Mouse (Mus musculus): Measurements from ENCODE around the gene Ncoa3. TPM values are rescaled to one million over a fixed set of nuclear protein-coding genes. Genes with fewer than 3 reads are reported as not detected.

Ncoa3 gene
- polyA plus RNA-seq, 1 experiment = 10.8 TPM

DNA sequence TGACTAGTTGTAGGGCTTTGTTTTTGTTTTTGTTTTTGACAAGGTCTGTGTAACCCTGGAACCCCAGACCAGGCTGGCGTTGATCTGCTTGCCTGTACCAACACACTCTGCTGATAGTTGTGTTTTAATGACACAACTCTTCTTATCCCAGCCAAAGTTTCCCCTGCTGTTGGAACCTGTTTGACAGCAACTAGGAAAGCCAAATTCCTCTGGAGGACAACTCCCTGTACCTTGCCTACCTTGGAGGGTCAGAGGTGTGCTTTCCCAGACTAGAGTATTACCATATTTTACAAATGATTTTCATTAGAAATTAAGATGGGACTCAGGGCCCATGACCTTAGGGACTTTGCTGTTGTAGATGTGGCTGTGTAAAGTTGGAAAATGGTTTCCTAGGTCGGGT lies 9.3 kb downstream of the Ncoa3 start:
- no peak overlapping the region for H3K4me3 ChIP-seq (ENCODE audit: control insufficient read depth, low read depth, low read length)
- no peaks in the 10 kb centered on the region; the same call in 1 of the 2 replicates for H3K4me1 ChIP-seq (ENCODE audit: control insufficient read depth, insufficient read depth, low read length)
- no peak for TF ChIP-seq CTCF (IDR thresholded peaks at IDR 0.05; ENCODE audit: control insufficient read depth, insufficient read depth, insufficient replicate concordance, low read depth, low read length)
- no peak for TF ChIP-seq POLR2A (IDR thresholded peaks at IDR 0.05; ENCODE audit: control insufficient read depth, low read depth, low read length)
- H3K27ac ChIP-seq (ENCODE audit: control insufficient read depth, insufficient read depth, low read depth, low read length) = no peak overlapping the region
- H3K27me3 ChIP-seq (ENCODE audit: control insufficient read depth, insufficient read depth, low read length) = no peaks in the 10 kb centered on the region
- H3K36me3 ChIP-seq (ENCODE audit: control insufficient read depth, insufficient read depth, low read length) = no peaks in the 10 kb centered on the region

DNA sequence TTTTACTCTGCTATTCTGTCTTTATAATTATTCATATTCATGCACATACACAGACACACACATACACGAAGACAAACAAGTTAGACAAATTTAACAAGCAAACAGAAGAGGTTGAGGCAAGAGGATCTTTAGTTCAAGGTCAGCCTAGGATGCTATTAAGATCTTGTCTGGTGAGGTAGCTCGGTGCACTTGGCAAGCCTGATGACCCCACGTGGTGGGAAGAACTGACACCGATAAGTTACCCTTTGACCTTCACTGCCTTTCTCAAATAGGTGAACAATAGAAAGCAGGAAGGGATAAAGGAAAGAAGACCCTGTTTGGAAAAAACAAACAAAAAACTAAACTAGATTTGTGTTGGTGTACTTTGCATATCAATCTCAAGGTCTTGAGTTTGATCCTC lies 10.0 kb downstream of the Ncoa3 start:
- TF ChIP-seq POLR2A (IDR thresholded peaks at IDR 0.05; ENCODE audit: control insufficient read depth, low read depth, low read length) = no peak
- TF ChIP-seq CTCF (IDR thresholded peaks at IDR 0.05; ENCODE audit: control insufficient read depth, insufficient read depth, insufficient replicate concordance, low read depth, low read length) = no peak
- Histone ChIP-seq H3K27me3 (ENCODE audit: control insufficient read depth, insufficient read depth, low read length) (no peaks in the 10 kb centered on the region), H3K27ac (ENCODE audit: control insufficient read depth, insufficient read depth, low read depth, low read length) (no peak overlapping the region), H3K4me1 (ENCODE audit: control insufficient read depth, insufficient read depth, low read length) (no peaks in the 10 kb centered on the region; the same call in 1 of the 2 replicates), H3K4me3 (ENCODE audit: control insufficient read depth, low read depth, low read length) (no peak overlapping the region), H3K36me3 (ENCODE audit: control insufficient read depth, insufficient read depth, low read length) (no peaks in the 10 kb centered on the region)

DNA sequence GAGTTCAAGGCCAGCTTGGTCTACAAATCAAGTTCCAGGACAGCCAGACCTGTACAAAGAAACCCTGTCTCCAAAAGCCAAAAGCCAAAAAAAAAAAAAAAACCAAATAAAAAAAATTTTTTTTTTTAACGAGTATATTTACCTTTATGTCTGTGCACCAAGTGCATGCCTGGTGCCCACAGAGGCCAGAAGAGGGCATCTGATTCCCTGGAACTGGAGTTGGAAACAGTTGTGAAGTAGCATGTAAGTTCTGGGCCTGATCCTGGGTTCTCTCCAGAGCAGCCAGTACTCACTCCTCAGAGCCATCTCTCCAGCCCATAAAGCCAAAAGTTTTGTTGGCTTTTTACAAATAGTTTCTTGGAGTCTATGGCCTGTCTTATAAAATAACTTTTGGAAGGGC lies 10.6 kb downstream of the Ncoa3 start:
- no peak overlapping the region for H3K4me3 ChIP-seq (ENCODE audit: control insufficient read depth, low read depth, low read length)
- no peaks in the 10 kb centered on the region for H3K36me3 ChIP-seq (ENCODE audit: control insufficient read depth, insufficient read depth, low read length)
- H3K27ac ChIP-seq (ENCODE audit: control insufficient read depth, insufficient read depth, low read depth, low read length) = no peak overlapping the region
- TF ChIP-seq CTCF (IDR thresholded peaks at IDR 0.05; ENCODE audit: control insufficient read depth, insufficient read depth, insufficient replicate concordance, low read depth, low read length) (no peak), POLR2A (IDR thresholded peaks at IDR 0.05; ENCODE audit: control insufficient read depth, low read depth, low read length) (no peak)
- H3K27me3 ChIP-seq (ENCODE audit: control insufficient read depth, insufficient read depth, low read length) = no peaks in the 10 kb centered on the region
- no peaks in the 10 kb centered on the region; the same call in 1 of the 2 replicates for H3K4me1 ChIP-seq (ENCODE audit: control insufficient read depth, insufficient read depth, low read length)

DNA sequence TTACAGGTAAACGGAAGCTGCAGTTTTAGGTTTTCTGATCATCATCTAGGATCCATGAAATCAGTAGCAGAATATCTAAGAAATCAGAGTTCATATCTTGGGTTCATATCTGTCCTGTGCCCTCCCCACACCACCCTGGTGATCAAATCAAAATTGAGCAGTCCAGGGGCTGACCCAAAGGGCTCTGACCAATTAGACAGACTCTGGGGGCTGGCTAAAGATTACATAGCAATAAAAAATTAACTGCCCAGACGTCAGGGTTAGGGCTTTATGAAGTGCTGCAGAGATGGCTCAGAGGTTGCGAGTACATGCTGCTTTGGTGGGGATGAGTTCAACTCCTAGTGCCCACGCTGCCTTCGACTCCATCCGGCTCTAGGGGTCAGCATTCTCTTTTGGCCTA lies 14.6 kb downstream of the Ncoa3 start:
- H3K27ac ChIP-seq (ENCODE audit: control insufficient read depth, insufficient read depth, low read depth, low read length) = no peak overlapping the region
- TF ChIP-seq POLR2A (IDR thresholded peaks at IDR 0.05; ENCODE audit: control insufficient read depth, low read depth, low read length) = no peak
- TF ChIP-seq CTCF (IDR thresholded peaks at IDR 0.05; ENCODE audit: control insufficient read depth, insufficient read depth, insufficient replicate concordance, low read depth, low read length) = no peak
- H3K4me3 ChIP-seq (ENCODE audit: control insufficient read depth, low read depth, low read length) = no peak overlapping the region
- no peaks in the 10 kb centered on the region for H3K36me3 ChIP-seq (ENCODE audit: control insufficient read depth, insufficient read depth, low read length)
- no peaks in the 10 kb centered on the region for H3K4me1 ChIP-seq (ENCODE audit: control insufficient read depth, insufficient read depth, low read length)
- H3K27me3 ChIP-seq (ENCODE audit: control insufficient read depth, insufficient read depth, low read length) = no peaks in the 10 kb centered on the region

DNA sequence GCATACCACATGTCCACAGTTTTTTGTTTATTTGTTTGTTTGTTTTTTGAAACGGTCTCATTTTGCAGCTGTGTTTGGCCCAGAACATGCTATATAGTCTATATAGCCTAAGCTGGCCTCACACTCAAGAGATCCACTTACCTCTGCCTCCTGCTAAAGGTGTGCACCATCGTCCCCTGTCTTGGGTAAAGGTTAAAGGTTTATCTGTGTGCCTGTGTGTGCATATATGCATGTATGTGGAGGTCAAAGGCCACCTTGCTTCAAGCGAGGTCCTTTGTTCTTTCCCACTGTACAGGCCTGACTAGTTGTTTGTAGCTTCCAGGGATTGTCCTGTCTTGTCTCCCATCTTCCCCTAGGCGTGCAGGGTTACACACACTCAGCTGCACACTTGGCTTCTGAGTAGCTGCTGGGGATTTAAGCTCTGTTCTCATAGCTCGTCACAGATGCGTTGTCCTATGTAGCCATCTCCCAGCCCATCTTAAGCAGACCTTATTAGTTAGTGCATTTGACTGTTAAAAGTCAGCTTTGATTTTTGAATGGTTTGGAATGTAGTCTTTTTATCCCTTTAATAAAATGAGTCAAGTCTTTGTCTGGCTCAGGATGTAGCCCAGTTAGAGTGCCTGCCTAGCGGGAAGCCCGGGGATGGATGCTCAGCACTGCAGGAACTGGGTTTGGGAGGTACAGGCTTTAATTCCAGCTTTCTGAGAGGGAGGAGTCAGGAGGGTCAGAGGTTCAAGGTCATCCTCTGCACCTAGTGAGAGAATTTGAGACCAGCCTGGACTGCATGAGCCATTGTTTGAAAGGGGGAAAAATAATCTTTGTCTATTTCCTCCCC lies 16.3 kb downstream of the Ncoa3 start:
- Histone ChIP-seq H3K4me3 (ENCODE audit: control insufficient read depth, low read depth, low read length) (no peak overlapping the region), H3K4me1 (ENCODE audit: control insufficient read depth, insufficient read depth, low read length) (no peaks in the 10 kb centered on the region), H3K27ac (ENCODE audit: control insufficient read depth, insufficient read depth, low read depth, low read length) (no peak overlapping the region), H3K27me3 (ENCODE audit: control insufficient read depth, insufficient read depth, low read length) (no peaks in the 10 kb centered on the region), H3K36me3 (ENCODE audit: control insufficient read depth, insufficient read depth, low read length) (no peaks in the 10 kb centered on the region)
- no peak for TF ChIP-seq POLR2A (IDR thresholded peaks at IDR 0.05; ENCODE audit: control insufficient read depth, low read depth, low read length)
- no peak for TF ChIP-seq CTCF (IDR thresholded peaks at IDR 0.05; ENCODE audit: control insufficient read depth, insufficient read depth, insufficient replicate concordance, low read depth, low read length)

DNA sequence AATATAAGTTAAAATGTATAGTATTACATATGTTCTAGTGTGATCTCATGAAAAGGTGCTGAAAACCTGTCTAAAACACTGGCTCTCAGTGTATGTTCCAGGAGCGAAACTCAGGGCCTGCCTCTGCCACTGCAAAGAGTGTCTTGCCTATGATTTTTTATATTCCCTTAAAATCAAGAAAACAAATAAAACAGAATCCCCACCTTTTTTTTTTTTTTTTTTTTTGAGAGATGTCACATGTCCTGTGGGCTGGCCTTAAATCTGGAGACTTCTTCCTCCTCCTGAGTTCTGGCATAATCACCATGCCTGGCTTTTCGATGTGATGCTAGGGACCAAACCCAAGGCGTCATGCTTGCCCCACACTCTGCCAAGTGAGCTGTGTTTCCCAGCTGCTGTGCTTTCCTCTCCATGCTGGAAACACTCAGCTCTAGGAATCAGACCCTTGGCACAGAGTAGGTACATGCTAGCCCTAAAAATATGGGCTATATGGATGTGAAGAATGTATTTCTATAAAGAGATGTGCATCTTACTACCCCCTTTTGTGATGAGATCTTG lies 17.0 kb downstream of the Ncoa3 start:
- TF ChIP-seq POLR2A (IDR thresholded peaks at IDR 0.05; ENCODE audit: control insufficient read depth, low read depth, low read length) (no peak), CTCF (IDR thresholded peaks at IDR 0.05; ENCODE audit: control insufficient read depth, insufficient read depth, insufficient replicate concordance, low read depth, low read length) (no peak)
- H3K27ac ChIP-seq (ENCODE audit: control insufficient read depth, insufficient read depth, low read depth, low read length) = no peak overlapping the region
- no peaks in the 10 kb centered on the region for H3K4me1 ChIP-seq (ENCODE audit: control insufficient read depth, insufficient read depth, low read length)
- no peaks in the 10 kb centered on the region for H3K36me3 ChIP-seq (ENCODE audit: control insufficient read depth, insufficient read depth, low read length)
- H3K4me3 ChIP-seq (ENCODE audit: control insufficient read depth, low read depth, low read length) = no peak overlapping the region
- no peaks in the 10 kb centered on the region for H3K27me3 ChIP-seq (ENCODE audit: control insufficient read depth, insufficient read depth, low read length)

DNA sequence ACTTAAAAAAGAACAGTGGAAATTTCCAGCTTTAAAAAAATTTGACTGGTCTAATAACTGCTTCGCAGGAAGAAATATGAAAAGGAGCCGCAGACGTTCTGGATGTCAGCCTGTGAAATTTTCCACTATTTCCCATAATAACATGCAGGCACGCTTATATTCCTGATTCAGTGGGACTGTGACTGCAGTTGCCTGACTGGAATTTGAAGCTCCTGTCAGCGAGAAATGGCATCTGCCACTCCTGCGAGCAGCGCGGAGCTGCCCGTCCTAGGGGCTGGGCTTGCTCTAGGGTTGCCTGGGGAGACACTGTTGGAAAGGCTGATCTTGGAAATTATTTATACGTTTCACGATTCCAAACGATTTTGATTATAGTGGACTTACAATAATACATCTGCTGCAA lies 17.9 kb downstream of the Ncoa3 start:
- no peak overlapping the region for H3K27ac ChIP-seq (ENCODE audit: control insufficient read depth, insufficient read depth, low read depth, low read length)
- no peaks in the 10 kb centered on the region for H3K4me1 ChIP-seq (ENCODE audit: control insufficient read depth, insufficient read depth, low read length)
- no peak for TF ChIP-seq CTCF (IDR thresholded peaks at IDR 0.05; ENCODE audit: control insufficient read depth, insufficient read depth, insufficient replicate concordance, low read depth, low read length)
- TF ChIP-seq POLR2A (IDR thresholded peaks at IDR 0.05; ENCODE audit: control insufficient read depth, low read depth, low read length) = no peak
- no peaks in the 10 kb centered on the region for H3K27me3 ChIP-seq (ENCODE audit: control insufficient read depth, insufficient read depth, low read length)
- H3K4me3 ChIP-seq (ENCODE audit: control insufficient read depth, low read depth, low read length) = no peak overlapping the region
- H3K36me3 ChIP-seq (ENCODE audit: control insufficient read depth, insufficient read depth, low read length) = no peaks in the 10 kb centered on the region
